Mouse (Mus musculus): ENCODE measurements around the gene Slc8a2. TPM values are rescaled to one million over a fixed set of nuclear protein-coding genes. Genes with fewer than 3 reads are reported as not detected.
A peak's percentile ranks its signal among the peaks of the same experiment; 100 is the strongest.

Gene Slc8a2
- polyA plus RNA-seq, 1 experiment, result 0.38 TPM

DNA sequence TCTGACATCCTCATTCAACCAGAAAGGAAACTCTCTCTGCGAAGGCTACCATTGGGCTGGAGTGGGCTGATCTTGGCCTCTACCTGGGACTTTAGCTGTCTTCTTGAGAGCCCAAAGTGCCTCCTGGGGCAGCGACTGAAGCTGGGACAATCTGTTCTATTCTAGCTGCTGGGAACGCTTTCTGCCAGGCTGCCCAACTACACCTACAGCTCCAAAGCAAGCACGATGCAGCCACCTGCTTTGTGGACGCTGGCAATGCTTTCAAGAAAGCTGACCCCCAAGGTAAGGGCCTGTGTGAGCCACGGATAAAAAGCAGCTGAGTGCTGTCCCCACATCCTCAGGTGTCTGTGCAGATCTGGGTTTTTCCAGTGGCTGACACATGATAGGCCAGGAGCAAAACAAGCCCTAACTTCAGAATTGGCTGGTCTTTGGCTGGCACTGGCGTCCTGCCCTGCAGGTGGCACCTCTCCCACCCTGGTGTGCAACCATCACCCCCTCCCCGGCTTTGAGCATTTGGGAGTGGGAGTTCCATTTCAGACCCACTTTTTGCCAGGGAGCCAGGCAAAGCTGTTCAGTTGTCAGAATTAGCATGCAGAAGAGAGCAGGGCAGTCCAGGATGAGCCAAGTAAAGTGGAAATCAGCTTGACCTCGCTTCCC is 20.6 kb upstream of the Slc8a2 start:
- no peaks in the 10 kb centered on the region for H3K27me3 ChIP-seq (replicated peaks; ENCODE audit: control insufficient read depth, insufficient read depth, low read length)
- H3K4me1 ChIP-seq (ENCODE audit: control insufficient read depth, insufficient read depth, low read length), result no peaks in the 10 kb centered on the region
- no peak overlapping the region for H3K27ac ChIP-seq (ENCODE audit: insufficient read depth, low read depth, low read length)
- 89% methylated on average over 9 of the region's 9 CpGs for WGBS
- H3K36me3 ChIP-seq (ENCODE audit: control insufficient read depth, insufficient read depth, low read length), result no peaks in the 10 kb centered on the region
- DNase-seq, result no peak
- TF ChIP-seq POLR2A (IDR thresholded peaks at IDR 0.05; ENCODE audit: low read depth, low read length) (no peak), CTCF (conservative IDR thresholded peaks at IDR 0.05; ENCODE audit: insufficient read depth, insufficient read length, low read depth, low read length) (no peak)
- H3K4me3 ChIP-seq (ENCODE audit: insufficient read depth, low read depth, low read length), result no peak overlapping the region

DNA sequence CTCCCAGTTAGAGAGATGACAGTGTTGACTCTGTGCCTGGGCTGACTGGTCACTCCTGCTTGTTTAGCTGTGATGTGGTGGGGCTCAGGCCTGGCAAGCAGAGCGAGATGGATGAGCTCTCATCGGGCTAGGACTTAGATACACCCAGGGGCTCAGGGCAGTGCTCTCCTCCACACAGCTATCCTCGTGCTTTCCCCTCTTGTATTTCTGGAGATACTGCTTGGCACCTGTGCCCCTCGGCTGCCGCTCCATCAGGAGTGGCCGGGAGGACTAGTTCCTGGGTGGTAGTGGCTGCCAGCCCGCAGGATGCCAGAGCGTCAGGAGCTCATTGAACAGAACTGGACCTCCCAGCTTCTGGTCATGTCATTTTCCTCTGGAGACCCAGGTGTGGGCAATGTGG is 19.5 kb upstream of the Slc8a2 start:
- H3K4me1 ChIP-seq (ENCODE audit: control insufficient read depth, insufficient read depth, low read length), result no peaks in the 10 kb centered on the region
- H3K4me3 ChIP-seq (ENCODE audit: insufficient read depth, low read depth, low read length), result no peak overlapping the region
- 92% methylated on average over 8 of the region's 8 CpGs for WGBS
- no peaks in the 10 kb centered on the region; the same call in 1 of the 2 replicates for H3K36me3 ChIP-seq (ENCODE audit: control insufficient read depth, insufficient read depth, low read length)
- no peak for DNase-seq
- H3K27me3 ChIP-seq (replicated peaks; ENCODE audit: control insufficient read depth, insufficient read depth, low read length), result no peaks in the 10 kb centered on the region
- TF ChIP-seq POLR2A (IDR thresholded peaks at IDR 0.05; ENCODE audit: low read depth, low read length) (no peak), CTCF (conservative IDR thresholded peaks at IDR 0.05; ENCODE audit: insufficient read depth, insufficient read length, low read depth, low read length) (no peak)
- H3K27ac ChIP-seq (ENCODE audit: insufficient read depth, low read depth, low read length), result no peak overlapping the region

DNA sequence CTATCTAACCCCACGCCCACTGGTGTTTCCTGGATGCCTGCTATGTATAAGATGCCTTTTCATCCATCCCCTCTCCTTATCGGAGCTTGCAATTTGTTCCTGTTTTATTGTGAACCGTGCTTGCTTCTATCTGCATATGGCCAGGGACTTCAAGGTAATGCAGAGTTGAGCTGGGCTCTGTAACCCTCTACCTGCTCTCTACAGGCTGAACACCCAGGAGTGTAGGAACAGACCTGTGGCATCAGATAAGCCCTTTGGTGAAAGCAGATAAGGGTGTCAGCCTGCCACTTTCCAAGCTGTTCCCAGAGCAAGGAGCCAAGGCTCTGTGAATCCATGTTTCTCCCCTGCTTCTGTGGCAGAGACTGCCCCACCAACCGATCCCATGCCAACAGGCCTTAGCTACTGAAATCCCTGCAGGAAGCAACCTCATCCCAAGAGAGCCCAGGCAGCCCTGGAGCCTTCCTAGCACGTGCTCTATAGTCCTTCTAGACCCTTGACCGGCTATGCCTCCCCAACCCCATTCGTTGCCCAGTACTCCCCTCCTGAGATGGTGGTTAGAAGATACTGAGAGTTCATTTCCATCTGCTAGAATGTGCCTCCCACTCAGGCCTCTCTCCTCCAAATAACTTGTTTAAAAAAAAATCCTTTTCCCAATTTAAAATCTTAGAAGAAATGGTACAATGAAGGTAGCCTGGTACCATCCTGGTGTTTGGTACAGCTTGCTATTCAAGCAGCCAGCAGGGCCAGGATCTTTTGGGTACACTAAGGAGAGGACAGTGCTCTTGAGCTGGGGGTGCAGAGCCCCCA is 18.1 kb upstream of the Slc8a2 start:
- Histone ChIP-seq H3K4me1 (ENCODE audit: control insufficient read depth, insufficient read depth, low read length) (no peaks in the 10 kb centered on the region), H3K27me3 (replicated peaks; ENCODE audit: control insufficient read depth, insufficient read depth, low read length) (no peaks in the 10 kb centered on the region), H3K36me3 (ENCODE audit: control insufficient read depth, insufficient read depth, low read length) (peaks cover 2% of the 10 kb centered on the region; the same call in 1 of the 2 replicates), H3K27ac (ENCODE audit: insufficient read depth, low read depth, low read length) (no peak overlapping the region), H3K4me3 (ENCODE audit: insufficient read depth, low read depth, low read length) (no peak overlapping the region)
- DNase-seq, result no peak
- TF ChIP-seq POLR2A (IDR thresholded peaks at IDR 0.05; ENCODE audit: low read depth, low read length), result no peak
- no peak for TF ChIP-seq CTCF (conservative IDR thresholded peaks at IDR 0.05; ENCODE audit: insufficient read depth, insufficient read length, low read depth, low read length)
- 88% methylated on average over 7 of the region's 7 CpGs for WGBS

DNA sequence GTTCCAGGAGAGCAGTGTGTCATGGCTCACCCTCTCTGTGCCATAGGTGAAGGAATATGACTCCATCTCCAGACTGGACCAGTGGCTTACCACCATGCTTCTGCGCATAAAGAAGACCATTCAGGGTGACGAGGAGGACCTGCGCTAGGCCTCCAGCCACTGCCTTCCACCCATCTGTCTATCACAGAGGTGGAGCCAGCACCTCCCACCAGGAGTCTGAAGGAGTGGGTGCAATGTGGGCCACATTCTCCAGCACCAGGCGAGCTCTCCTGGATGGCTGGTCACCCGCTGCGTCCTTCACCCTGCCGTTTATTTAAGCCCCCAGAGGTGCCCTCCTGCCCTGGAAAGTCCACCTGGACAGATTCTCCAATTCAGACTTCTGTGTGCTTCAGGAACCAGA is 13.2 kb upstream of the Slc8a2 start:
- H3K27ac ChIP-seq (ENCODE audit: insufficient read depth, low read depth, low read length), result no peak overlapping the region
- H3K4me1 ChIP-seq (ENCODE audit: control insufficient read depth, insufficient read depth, low read length), result peaks cover 6% of the 10 kb centered on the region; the same call in 1 of the 2 replicates
- H3K4me3 ChIP-seq (ENCODE audit: insufficient read depth, low read depth, low read length), result no peak overlapping the region
- DNase-seq, result no peak
- H3K36me3 ChIP-seq (ENCODE audit: control insufficient read depth, insufficient read depth, low read length), result peaks cover 2% of the 10 kb centered on the region; the same call in 1 of the 2 replicates
- TF ChIP-seq CTCF (conservative IDR thresholded peaks at IDR 0.05; ENCODE audit: insufficient read depth, insufficient read length, low read depth, low read length) (no peak), POLR2A (IDR thresholded peaks at IDR 0.05; ENCODE audit: low read depth, low read length) (no peak)
- WGBS, result 95% methylated on average over 7 of the region's 7 CpGs
- H3K27me3 ChIP-seq (replicated peaks; ENCODE audit: control insufficient read depth, insufficient read depth, low read length), result no peaks in the 10 kb centered on the region

DNA sequence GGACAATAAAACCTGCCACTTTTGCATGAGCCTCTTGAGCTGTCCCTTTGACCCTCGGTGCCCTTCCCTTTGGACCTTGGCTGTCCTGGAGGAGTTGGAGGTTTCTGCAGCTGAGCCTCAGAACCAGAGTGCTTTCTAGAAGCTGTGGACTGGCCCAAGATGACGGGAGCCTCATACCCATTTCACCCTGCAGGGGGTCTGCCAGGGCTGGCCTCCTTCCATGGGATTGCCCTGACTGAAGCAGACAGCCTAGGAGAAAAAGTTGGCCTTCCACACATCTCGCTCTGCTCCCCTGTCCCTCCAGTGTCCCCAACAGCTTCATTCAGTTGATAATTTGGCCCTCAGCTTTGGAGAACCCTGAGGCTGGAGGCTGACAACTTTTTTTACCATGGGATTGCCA is 12.5 kb upstream of the Slc8a2 start:
- Histone ChIP-seq H3K27me3 (replicated peaks; ENCODE audit: control insufficient read depth, insufficient read depth, low read length) (no peaks in the 10 kb centered on the region), H3K4me3 (ENCODE audit: insufficient read depth, low read depth, low read length) (no peak overlapping the region), H3K27ac (ENCODE audit: insufficient read depth, low read depth, low read length) (no peak overlapping the region), H3K4me1 (ENCODE audit: control insufficient read depth, insufficient read depth, low read length) (peaks cover 6% of the 10 kb centered on the region; the same call in 1 of the 2 replicates), H3K36me3 (ENCODE audit: control insufficient read depth, insufficient read depth, low read length) (peaks cover 2% of the 10 kb centered on the region; the same call in 1 of the 2 replicates)
- TF ChIP-seq CTCF (conservative IDR thresholded peaks at IDR 0.05; ENCODE audit: insufficient read depth, insufficient read length, low read depth, low read length) (no peak), POLR2A (IDR thresholded peaks at IDR 0.05; ENCODE audit: low read depth, low read length) (no peak)
- no peak for DNase-seq
- WGBS, result 81% methylated on average over 3 of the region's 3 CpGs

DNA sequence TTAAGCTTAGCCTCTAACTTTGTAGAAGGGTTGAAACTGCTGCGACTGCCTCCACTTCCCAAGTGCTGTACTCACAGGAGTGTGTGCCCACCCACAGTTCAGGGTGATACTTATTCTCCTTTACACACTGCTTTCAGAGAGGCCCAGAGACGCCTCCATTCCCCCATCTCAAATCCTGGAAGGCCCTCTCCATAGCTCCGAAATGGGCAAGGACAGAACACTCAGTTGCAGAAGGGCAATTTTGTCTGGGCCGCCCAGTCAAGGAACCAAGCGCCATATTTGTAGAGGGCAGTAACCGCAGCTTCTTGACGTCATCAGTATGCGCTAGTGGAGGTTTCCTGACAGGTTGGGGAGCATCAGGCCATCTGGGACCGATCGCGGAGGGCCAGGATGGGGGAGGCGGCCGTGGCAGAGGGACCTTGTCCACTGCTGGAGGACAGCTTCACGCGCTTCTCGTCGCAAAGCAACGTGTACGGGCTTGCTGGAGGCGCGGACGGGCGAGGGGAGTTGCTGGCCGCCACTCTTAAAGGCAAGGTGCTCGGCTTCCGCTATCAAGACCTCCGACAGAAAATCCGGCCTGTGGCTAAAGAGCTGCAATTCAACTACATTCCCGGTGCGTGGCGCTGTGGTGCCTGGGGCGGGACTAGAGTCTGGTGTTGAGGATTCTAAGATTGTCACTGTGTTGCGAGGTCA is 9.9 kb upstream of the Slc8a2 start, which contains the start of gene Kptn:
Gene Kptn (plus strand): TSS at position 327 of the 693 bp plus-strand sequence.
- TF ChIP-seq POLR2A (IDR thresholded peaks at IDR 0.05; ENCODE audit: low read depth, low read length), result peak; percentile 18
- peak; percentile 85 for TF ChIP-seq CTCF (conservative IDR thresholded peaks at IDR 0.05; ENCODE audit: insufficient read depth, insufficient read length, low read depth, low read length)

More for the DNA sequence above, 9.9 kb upstream of the Slc8a2 start, which contains the start of gene Kptn:
- H3K4me3 ChIP-seq (ENCODE audit: insufficient read depth, low read depth, low read length), result peak within 1 kb of the TSS; percentile 84
- H3K36me3 ChIP-seq (ENCODE audit: control insufficient read depth, insufficient read depth, low read length), result peaks cover 2% of the 10 kb centered on the region; the same call in 1 of the 2 replicates
- H3K27me3 ChIP-seq (replicated peaks; ENCODE audit: control insufficient read depth, insufficient read depth, low read length), result no peaks in the 10 kb centered on the region
- peaks cover 6% of the 10 kb centered on the region; the same call in 1 of the 2 replicates for H3K4me1 ChIP-seq (ENCODE audit: control insufficient read depth, insufficient read depth, low read length)
- peak within 1 kb of the TSS; percentile 78 for H3K27ac ChIP-seq (ENCODE audit: insufficient read depth, low read depth, low read length)
- peak; percentile 93 for DNase-seq
- WGBS, result under 1% methylated on average over 33 of the region's 33 CpGs
